Mouse (Mus musculus): ENCODE results near the gene Fstl1.

DNA sequence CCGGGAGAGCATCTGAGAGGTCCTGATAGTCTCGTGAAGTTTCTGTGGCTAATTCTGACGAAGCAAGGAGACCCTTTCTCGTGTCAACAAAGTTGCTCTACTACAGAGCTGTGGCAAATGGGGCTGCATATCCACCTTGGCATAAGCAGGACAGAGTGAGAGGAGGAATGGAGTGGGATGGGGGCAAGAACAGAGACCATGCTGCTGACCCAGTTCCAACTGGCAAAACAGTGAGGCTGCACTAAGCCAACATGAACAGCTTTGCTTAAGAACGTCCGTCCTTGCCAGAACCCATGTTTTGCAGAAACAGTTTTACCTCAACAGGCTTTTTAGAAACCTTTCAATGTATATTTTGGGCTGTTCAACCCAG lies 32.9 kb downstream of the Fstl1 start:
- TF ChIP-seq POLR2A (IDR thresholded peaks at IDR 0.05; ENCODE audit: low read depth, low read length) (no peak), EP300 (IDR thresholded peaks at IDR 0.05; ENCODE audit: low read length) (no peak), CTCF (conservative IDR thresholded peaks at IDR 0.05 in 1 of 2, IDR thresholded peaks at IDR 0.05 in 1 of 2; ENCODE audit: low read depth in 2 of 2, low read length in 2 of 2) (no peak), TBP (conservative IDR thresholded peaks at IDR 0.05; ENCODE audit: low read depth, low read length) (no peak), MAZ (IDR thresholded peaks at IDR 0.05; ENCODE audit: low read depth, low read length) (no peak), BHLHE40 (IDR thresholded peaks at IDR 0.05; ENCODE audit: low read depth, low read length) (no peak), ZC3H11A (IDR thresholded peaks at IDR 0.05; ENCODE audit: low read depth, low read length) (no peak), RAD21 (IDR thresholded peaks at IDR 0.05; ENCODE audit: low read depth, low read length) (no peak), POLR2AphosphoS2 (IDR thresholded peaks at IDR 0.05; ENCODE audit: low read depth, low read length) (no peak), ZMIZ1 (IDR thresholded peaks at IDR 0.05; ENCODE audit: low read depth, low read length) (no peak), E2F4 (IDR thresholded peaks at IDR 0.05; ENCODE audit: insufficient replicate concordance, low read depth, low read length) (no peak)
